Mouse (Mus musculus) layer of hippocampus, adult 18-20 months (tissue): Measurements from ENCODE around the gene Rasgrp2. TPM values are rescaled to one million over a fixed set of nuclear protein-coding genes. Genes with fewer than 3 reads are reported as not detected.
A peak's percentile ranks its signal among the peaks of the same experiment; 100 is the strongest.

Experiments
- DNase-seq, 2 experiments: peaks; one replicate each; pipeline ENCODE4 v3.0.0; 2022; ENCODE audit warnings: low spot score in 2 of 2
- long read RNA-seq: library from polyadenylated mRNA; stranded (forward); transcript quantifications from one replicate; pipeline ENCODE4 v2.0.0, GENCODE M21; 2021
- total RNA-seq, 2 experiments: library from RNA; stranded (reverse); gene quantifications; 2 replicates each; pipeline ENCODE4 v1.2.3; 2021

Rasgrp2 gene
- 10 to 100 TPM; 29.4 to 32.4 TPM for total RNA-seq
- long read RNA-seq, partial matches to known transcripts, result 1 of 12 reads
- long read RNA-seq, other reads (novel, unspliced or antisense), result 10 of 12 reads

DNA sequence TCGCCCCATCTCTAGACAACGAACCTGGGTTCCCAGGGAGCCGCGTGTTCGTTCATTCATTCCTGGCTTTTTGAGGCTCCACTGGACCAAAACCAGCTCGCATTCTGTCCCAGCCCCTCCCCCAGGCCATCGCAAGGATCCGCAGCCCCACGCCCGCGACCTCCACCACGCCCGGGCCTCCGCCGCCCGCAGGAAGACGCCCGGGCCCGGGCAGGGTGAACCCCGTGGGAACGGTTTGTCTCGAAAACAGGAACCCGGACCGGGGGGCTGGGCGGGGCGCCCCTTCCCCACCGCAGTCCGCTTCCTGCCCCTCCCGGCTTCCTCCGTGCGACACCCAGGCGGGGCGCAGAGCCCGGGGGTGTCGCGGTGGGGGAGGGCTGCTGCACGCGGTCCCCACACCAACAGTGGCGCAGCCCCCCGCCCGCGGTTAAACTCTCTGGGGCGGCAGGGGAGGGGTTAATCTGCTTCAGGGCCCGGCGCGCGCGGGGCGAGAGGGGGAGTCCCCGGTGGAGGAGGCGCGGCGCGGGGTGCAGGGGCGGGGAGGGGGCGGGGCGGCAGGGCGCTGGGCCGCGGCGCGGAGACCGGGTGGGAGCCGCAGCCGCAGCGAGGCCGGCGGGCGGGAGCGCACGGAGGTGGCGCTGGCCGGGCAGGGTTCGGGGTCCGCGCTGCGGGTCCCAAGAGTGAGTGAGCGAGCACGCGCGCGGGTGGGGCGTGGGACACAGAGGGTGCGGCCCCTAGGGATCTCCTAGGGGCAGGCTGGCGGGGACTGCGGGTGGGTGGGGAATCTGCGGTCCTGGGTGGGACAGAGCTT lies at the start of gene Rasgrp2:
Gene Rasgrp2 (plus strand): TSS at position 56 of the 811 bp plus-strand sequence.
- DNase-seq, result no peak

- DNase-seq, result no peak
These were observed 47.6 kb upstream of the Rasgrp2 start for GRCm38 (mm10) chr19:6351431-6352106.

GRCm38 (mm10) chr19:6352107-6352505 lies 47.0 kb upstream of the Rasgrp2 start:
- DNase-seq, result no peak

DNA sequence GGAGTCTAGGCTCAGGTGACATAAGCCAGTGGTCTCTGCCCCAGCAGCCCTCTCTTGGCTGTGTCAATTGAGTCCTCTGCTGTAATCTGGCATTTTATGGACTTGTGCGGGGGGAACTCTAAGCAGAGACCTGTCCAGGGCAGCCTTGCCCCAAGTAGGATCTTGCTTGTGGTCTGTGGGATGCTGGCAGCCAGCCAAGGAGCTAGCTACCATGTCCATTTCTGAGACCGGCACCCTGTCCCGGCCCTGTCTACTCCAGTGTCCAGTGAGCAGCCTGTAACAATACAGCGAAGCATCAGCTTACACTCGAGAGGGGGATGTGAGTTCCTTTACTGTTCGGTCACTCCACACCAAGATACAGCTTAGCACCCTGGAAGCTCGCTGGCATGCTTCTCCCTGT lies 45.1 kb upstream of the Rasgrp2 start:
- no peak for DNase-seq

GRCm38 (mm10) chr19:6361291-6361690 lies 37.8 kb upstream of the Rasgrp2 start:
- DNase-seq, result no peak

- no peak for DNase-seq
These were observed 36.1 kb upstream of the Rasgrp2 start for GRCm38 (mm10) chr19:6363091-6363410.

DNA sequence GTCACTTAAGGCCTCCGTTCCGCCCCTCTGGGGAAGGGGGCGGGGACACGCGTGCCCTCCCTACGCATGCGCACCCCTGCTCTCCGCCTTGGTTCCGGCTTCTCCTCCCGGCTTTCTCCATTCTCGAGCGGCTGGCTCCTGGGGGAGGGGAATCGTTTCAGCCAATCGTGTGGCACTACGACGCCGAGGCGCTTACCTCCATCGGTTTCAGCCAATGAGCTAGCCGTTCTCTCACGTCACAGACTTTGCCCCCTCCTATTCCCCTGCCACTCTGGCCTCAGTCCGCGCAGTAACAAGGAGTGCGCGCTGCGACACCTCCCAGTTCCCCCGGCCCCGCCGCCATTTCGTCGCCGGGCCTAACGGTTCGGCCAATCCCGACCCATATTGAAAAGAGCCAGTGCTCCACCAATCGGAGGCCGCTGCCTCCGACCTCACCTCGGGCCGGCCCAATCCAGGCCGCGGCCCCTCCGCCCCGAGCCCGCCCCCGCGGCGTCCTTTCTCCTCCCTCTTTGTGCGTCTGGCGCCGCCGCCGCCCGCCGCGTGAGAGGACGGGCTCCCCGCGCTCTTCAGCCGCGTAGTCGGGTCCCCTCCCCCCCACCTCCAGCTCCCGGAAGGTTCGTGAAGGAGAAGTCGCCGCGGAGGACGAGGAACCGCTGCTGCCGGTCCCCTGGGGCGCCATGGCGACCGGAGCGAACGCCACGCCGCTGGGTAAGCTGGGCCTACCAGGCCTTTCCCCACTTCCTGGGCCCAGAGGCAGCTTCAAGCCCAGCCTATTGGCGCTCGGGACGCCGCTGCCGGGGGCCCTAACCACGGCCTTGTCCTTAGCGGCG lies 35.5 kb upstream of the Rasgrp2 start, which contains the start of gene Sf1:
Gene Sf1 (plus strand): TSS at position 280 of the 830 bp plus-strand sequence.
- peak; percentile 100 for DNase-seq

- peak; percentile 89 to 94 for DNase-seq
These were observed 34.8 kb upstream of the Rasgrp2 start for GRCm38 (mm10) chr19:6364317-6364725.

DNA sequence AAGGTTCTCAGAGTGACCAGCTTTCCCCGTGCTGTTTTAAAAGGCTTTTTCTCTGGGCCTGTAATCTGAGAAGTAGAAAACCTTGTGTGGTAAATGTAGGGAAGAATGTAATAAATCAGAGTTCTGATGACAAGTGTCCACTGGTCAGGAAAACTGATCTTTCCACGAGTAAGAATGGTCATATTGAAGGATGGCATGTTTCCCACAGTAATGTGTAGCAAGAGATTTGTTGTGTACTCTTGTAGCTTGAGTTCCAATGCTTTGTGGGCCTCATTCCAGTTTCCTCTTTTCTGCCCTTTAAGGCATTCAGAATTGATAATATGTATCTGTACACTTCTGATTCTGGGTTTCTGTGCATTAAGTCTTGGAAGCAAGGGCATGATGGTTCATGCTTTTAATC lies 34.3 kb upstream of the Rasgrp2 start:
- DNase-seq, result no peak

DNA sequence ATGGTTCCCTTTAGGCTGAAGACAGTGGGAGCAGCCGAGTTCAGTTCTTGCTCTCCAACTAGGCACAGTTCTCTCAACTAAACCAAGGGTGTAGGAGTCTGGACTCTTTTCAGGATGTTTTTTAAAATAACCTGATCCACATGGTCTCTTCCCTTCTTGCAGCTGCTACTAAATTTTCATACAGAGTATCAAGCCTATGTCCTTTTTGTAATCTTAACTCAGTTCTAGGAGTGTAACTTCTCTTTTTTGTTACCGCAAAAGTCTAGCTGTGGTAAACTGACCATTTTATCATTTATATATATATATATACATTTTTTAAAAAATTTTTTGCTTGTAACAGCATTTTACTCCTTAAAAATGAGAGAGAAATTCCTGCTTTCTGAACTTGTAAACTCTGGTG lies 29.0 kb upstream of the Rasgrp2 start:
- DNase-seq, result no peak

GRCm38 (mm10) chr19:6372433-6372832 lies 26.7 kb upstream of the Rasgrp2 start:
- no peak for DNase-seq

- DNase-seq, result peak; percentile 47 to 81
These were observed 25.4 kb upstream of the Rasgrp2 start for GRCm38 (mm10) chr19:6373539-6374400.

DNA sequence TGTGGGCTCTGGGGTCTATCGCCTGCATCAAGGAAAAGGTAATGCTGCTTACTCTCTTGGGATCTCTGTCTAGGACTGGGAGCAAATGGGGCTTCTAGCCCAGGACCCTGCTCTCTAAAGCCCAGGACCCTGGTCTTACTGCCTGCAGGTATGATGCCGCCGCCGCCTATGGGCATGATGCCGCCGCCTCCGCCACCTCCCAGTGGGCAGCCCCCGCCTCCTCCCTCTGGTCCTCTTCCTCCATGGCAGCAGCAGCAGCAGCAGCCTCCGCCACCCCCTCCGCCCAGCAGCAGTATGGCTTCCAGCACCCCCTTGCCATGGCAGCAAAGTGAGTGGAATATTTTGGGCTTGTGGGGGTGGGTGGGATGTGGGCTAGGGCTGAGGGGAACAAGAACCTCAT lies 24.6 kb upstream of the Rasgrp2 start:
- no peak for DNase-seq

- DNase-seq, result no peak
These were observed 23.5 kb upstream of the Rasgrp2 start for GRCm38 (mm10) chr19:6375423-6376254.

GRCm38 (mm10) chr19:6376255-6376564 lies 22.9 kb upstream of the Rasgrp2 start:
- DNase-seq, result peak in 1 of 2 experiments; percentile 50

- no peak for DNase-seq
These were observed 22.5 kb upstream of the Rasgrp2 start for GRCm38 (mm10) chr19:6376643-6377042.

GRCm38 (mm10) chr19:6377327-6378040 lies 21.7 kb upstream of the Rasgrp2 start:
- DNase-seq, result no peak

DNA sequence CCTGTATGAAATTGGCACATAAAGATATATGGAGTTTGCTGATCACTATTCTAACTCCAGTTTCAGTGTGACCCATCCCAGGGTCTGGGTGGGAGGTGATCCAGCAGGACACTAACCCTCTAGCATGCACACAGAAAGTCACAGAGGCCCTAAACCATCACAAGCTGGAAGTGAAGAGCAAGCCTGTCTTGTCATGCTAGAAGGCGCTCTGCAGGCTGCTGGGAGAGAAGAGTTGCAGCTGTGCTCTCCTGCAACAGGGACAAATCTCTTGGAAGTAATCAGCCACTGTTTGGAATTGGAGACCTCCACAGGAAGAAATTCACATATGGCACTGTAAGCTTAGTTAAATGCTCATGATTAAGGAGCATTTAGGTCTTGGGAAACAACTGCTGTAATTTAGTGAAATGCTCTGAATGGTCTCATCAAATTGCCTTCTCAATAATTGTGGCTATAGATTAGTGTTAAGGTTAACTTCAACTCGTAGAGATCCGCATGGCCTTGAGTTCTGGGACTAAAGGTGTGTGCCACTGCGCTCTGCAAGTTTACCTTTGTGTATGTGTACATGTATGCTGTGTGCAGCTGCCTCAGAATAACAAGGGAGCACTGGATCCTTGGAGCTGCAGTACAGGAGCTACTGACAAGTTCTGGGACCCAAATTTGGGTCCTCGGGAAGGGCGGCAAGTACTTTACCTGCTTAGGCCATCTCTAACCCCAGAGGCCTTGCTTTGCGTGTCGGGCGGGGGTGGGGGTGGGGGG lies 18.6 kb upstream of the Rasgrp2 start:
- DNase-seq, result no peak
